Mouse (Mus musculus) limb, embryonic 10.5 days (tissue): ENCODE data around the gene Med19. TPM values are rescaled to one million over a fixed set of nuclear protein-coding genes. Genes with fewer than 3 reads are reported as not detected.

Experiments
- DNase-seq: peaks from one replicate; pipeline ENCODE4 v3.0.0-alpha.2; 2017; ENCODE audit warnings: low spot score
- H3K27ac ChIP-seq: fragments of 300-500 bp; sonication (generic); 2 replicates; pipeline ENCODE4 v1.5.1; 2016; ENCODE audit warnings: mild to moderate bottlenecking
- H3K27me3 ChIP-seq: fragments of 300-500 bp; sonication (generic); 2 replicates; pipeline ENCODE4 v1.6.1; 2016; ENCODE audit warnings: low read depth, mild to moderate bottlenecking; ENCODE audit not compliant: poor library complexity, severe bottlenecking
- H3K36me3 ChIP-seq: fragments of 300-500 bp; sonication (generic); 2 replicates; pipeline ENCODE4 v1.6.1; 2016; ENCODE audit warnings: mild to moderate bottlenecking, moderate library complexity
- H3K4me1 ChIP-seq: fragments of 300-500 bp; sonication (generic); 2 replicates; pipeline ENCODE4 v1.6.1; 2016
- H3K4me3 ChIP-seq: fragments of 300-500 bp; sonication (generic); 2 replicates; pipeline ENCODE4 v1.5.1; 2016; ENCODE audit warnings: mild to moderate bottlenecking, moderate library complexity
- H3K9me3 ChIP-seq: fragments of 300-500 bp; sonication (generic); replicated peaks from 2 replicates; pipeline ENCODE4 v1.6.1; 2016; ENCODE audit warnings: mild to moderate bottlenecking
- WGBS: fragments of 180-500 bp; shearing (Covaris S2); methylation state at CpG from one replicate; pipeline ENCODE4 v1.1.7; 2016; 5-methylcytosine and 5-hydroxymethylcytosine counted together
- polyA plus RNA-seq: library from polyadenylated mRNA; unstranded; fragments of >200 nt; fragmentation: Nextera tagmentation; extraction: Ambion mirVana; gene quantifications from 2 replicates; pipeline ENCODE4 v1.2.1, GENCODE M21; 2016

The Med19 gene
- polyA plus RNA-seq, 1 experiment from 2014 or later, result 41.1 TPM

DNA sequence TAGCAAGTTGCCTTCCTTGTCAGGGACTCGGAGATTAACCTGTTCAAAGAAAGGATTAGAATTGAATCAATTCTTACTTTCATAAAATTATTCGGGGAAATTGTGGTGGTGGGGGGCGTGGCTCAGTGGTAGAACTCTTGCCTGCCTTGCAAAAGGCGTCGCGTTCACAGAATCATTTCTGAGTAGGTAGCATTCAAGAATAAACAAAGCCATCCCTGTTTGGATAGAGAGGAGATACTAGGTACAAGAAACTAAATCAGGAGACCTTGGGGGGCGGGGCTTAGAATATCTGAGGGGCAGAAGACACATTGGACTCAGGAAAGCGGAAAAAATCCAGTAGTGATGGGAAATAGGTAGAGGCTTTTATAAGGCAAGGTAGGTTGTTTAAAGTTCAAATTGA, 814 bp downstream of the Med19 start, which contains the start of gene Tmx2:
TSS of gene Tmx2 (minus strand) at position 125 of the 400 bp plus-strand sequence.
- no peaks in the 10 kb centered on the region for H3K27me3 ChIP-seq
- peaks cover 50% of the 10 kb centered on the region for H3K36me3 ChIP-seq
- 21% methylated on average over 8 of the region's 8 CpGs for WGBS

GRCm38 (mm10) chr2:84682605-84683183, 4.5 kb downstream of the Med19 start:
- 83% methylated on average over 6 of the region's 6 CpGs for WGBS
- H3K4me3 ChIP-seq, result no peak overlapping the region
- H3K4me1 ChIP-seq, result peaks cover 9% of the 10 kb centered on the region
- DNase-seq, result no peak
- H3K27me3 ChIP-seq, result no peaks in the 10 kb centered on the region
- H3K36me3 ChIP-seq, result peaks cover 62% of the 10 kb centered on the region
- H3K27ac ChIP-seq, result no peak overlapping the region
- H3K9me3 ChIP-seq, result no peaks in the 10 kb centered on the region

More for the DNA sequence above, 814 bp downstream of the Med19 start, which contains the start of gene Tmx2:
- Histone ChIP-seq H3K4me3 (peak within 1 kb of the TSS; percentile 89), H3K4me1 (peaks cover 16% of the 10 kb centered on the region), H3K27ac (peak within 1 kb of the TSS; percentile 85), H3K9me3 (no peaks in the 10 kb centered on the region)
- DNase-seq, result no peak

GRCm38 (mm10) chr2:84688080-84688844, 10.1 kb downstream of the Med19 start:
- Histone ChIP-seq H3K4me3 (no peak overlapping the region), H3K4me1 (no peaks in the 10 kb centered on the region), H3K9me3 (no peaks in the 10 kb centered on the region), H3K27me3 (no peaks in the 10 kb centered on the region), H3K36me3 (peaks cover 90% of the 10 kb centered on the region), H3K27ac (no peak overlapping the region)
- 76% methylated on average over 2 of the region's 2 CpGs for WGBS
- DNase-seq, result no peak

- no peaks in the 10 kb centered on the region for H3K4me1 ChIP-seq
- H3K27ac ChIP-seq, result no peak overlapping the region
- H3K4me3 ChIP-seq, result no peak overlapping the region
- no peak for DNase-seq
- H3K9me3 ChIP-seq, result no peaks in the 10 kb centered on the region
- H3K36me3 ChIP-seq, result peaks cover 98% of the 10 kb centered on the region
- H3K27me3 ChIP-seq, result no peaks in the 10 kb centered on the region
- 93% methylated on average over 12 of the region's 12 CpGs for WGBS
These were observed 11.8 kb downstream of the Med19 start for GRCm38 (mm10) chr2:84690050-84690449.

DNA sequence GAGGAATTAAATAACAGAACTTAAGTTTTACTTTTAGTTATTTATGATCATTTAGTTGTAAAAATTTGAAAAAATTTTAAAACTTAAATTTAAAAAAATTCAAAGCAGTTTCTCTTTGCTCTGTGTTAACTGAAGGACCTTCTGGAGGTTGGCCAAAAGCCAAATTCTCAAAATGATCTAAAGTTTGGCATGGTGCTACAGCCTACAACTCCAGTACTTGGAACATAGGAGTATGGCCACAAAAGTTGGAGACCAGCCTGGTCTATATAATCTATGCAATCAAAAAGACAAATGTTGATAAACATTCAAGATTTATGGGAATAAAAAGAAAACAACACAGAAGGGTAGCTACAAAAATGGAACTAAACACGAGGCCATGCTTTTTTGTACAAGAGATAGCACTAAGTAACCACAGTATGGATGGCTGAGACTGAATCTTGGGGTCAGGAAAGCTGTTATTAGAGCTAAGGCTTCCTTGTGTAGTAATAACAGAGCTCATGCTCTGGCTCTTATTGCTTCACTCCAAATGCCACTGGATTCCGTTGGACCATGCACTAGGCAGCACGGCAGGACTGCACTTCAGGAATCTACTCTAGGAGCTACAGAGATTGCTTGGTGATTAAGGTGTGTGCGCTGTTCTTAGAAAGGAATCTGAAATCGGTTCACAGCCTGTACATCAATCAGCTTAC, 16.9 kb downstream of the Med19 start:
- Histone ChIP-seq H3K4me1 (no peaks in the 10 kb centered on the region), H3K9me3 (no peaks in the 10 kb centered on the region), H3K27ac (no peak overlapping the region), H3K27me3 (no peaks in the 10 kb centered on the region), H3K36me3 (peaks cover 96% of the 10 kb centered on the region), H3K4me3 (no peak overlapping the region)
- 92% methylated on average over 5 of the region's 5 CpGs for WGBS
- DNase-seq, result no peak

- 94% methylated on average over 1 of the region's 1 CpGs for WGBS
- Histone ChIP-seq H3K4me1 (peaks cover 6% of the 10 kb centered on the region), H3K36me3 (peaks cover 97% of the 10 kb centered on the region), H3K4me3 (no peak overlapping the region), H3K9me3 (no peaks in the 10 kb centered on the region), H3K27ac (no peak overlapping the region), H3K27me3 (no peaks in the 10 kb centered on the region)
- no peak for DNase-seq
These were observed 25.3 kb downstream of the Med19 start for GRCm38 (mm10) chr2:84703497-84703896.

DNA sequence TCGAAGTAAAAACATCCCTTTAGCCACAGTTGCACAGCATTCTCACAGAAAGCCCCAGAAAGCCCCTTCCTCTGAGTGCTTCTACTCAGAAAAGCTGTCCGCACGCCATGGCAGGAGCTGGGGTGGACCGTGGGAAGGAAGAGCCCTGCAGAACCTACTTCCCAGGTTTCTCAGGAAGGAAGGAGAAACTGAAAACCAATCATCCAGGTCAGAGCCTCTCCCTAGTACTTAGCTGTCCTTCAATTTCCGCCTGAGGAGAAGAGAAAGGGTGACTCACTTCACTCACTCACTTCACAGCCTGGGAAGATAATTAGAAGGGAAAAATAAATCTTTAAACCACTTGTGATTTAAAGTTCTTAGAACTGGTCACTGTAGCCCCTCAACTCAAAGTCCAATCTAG, 26.1 kb downstream of the Med19 start:
- WGBS, result 92% methylated on average over 5 of the region's 5 CpGs
- H3K9me3 ChIP-seq, result no peaks in the 10 kb centered on the region
- no peaks in the 10 kb centered on the region for H3K27me3 ChIP-seq
- H3K36me3 ChIP-seq, result peaks cover 97% of the 10 kb centered on the region
- peaks cover 6% of the 10 kb centered on the region for H3K4me1 ChIP-seq
- H3K4me3 ChIP-seq, result no peak overlapping the region
- no peak overlapping the region for H3K27ac ChIP-seq
- no peak for DNase-seq

DNA sequence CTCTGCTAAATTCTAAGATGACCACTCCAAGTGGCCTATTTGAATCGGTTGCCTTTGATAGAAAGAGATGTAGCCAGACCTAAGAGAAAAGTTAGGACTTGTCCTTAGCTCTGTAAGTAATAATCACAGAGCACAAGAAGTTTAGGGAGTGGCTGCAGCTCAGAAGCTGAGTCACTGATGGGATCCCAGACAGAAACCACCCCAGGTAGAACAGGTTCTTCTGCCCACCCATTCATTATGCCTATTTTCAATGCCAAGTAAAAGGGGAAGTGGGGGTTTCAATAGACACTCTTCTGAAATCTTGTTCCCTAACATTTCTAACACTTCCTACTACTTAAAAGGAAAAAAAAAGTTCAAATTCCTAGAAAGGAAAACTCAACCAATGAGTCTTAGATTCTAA, 27.1 kb downstream of the Med19 start:
- Histone ChIP-seq H3K27me3 (no peaks in the 10 kb centered on the region), H3K4me3 (no peak overlapping the region), H3K27ac (no peak overlapping the region), H3K36me3 (peaks cover 97% of the 10 kb centered on the region), H3K4me1 (peaks cover 6% of the 10 kb centered on the region), H3K9me3 (no peaks in the 10 kb centered on the region)
- no peak for DNase-seq
- WGBS, result 83% methylated on average over 1 of the region's 1 CpGs

DNA sequence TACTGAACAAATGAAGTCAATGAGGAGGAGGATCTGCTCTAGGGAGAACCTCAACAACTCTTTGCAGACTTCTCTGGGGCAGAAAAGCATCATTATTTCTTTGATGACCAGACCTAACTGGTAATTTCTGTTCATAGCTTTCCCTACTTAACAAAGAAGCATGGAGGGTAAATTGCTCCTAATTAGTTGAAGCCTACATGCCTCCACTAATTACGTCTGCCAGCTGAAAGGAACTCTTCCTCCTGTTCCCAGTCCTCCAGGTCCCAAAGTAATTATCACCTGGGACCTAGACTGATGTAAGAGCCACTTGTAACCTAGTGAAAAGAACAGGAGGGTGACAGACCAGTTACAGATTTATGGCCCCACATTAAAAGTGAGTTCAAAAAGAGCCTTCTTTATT, 29.3 kb downstream of the Med19 start:
- DNase-seq, result no peak
- whole genome bisulfite sequencing, result 56% methylated on average over 1 of the region's 1 CpGs
- Histone ChIP-seq H3K27ac (no peak overlapping the region), H3K36me3 (peaks cover 90% of the 10 kb centered on the region), H3K4me1 (peaks cover 6% of the 10 kb centered on the region), H3K4me3 (no peak overlapping the region), H3K9me3 (no peaks in the 10 kb centered on the region), H3K27me3 (no peaks in the 10 kb centered on the region)

- DNase-seq, result no peak
- H3K4me3 ChIP-seq, result no peak overlapping the region
- no peaks in the 10 kb centered on the region for H3K9me3 ChIP-seq
- H3K4me1 ChIP-seq, result peaks cover 23% of the 10 kb centered on the region
- WGBS, result 90% methylated on average over 2 of the region's 2 CpGs
- no peak overlapping the region for H3K27ac ChIP-seq
- peaks cover 47% of the 10 kb centered on the region for H3K36me3 ChIP-seq
- no peaks in the 10 kb centered on the region for H3K27me3 ChIP-seq
These were observed 33.7 kb downstream of the Med19 start for GRCm38 (mm10) chr2:84711898-84712297.

- H3K4me3 ChIP-seq, result peak overlapping the region; percentile 83
- H3K4me1 ChIP-seq, result peaks cover 19% of the 10 kb centered on the region
- H3K36me3 ChIP-seq, result peaks cover 22% of the 10 kb centered on the region
- WGBS, result under 1% methylated on average over 26 of the region's 26 CpGs
- DNase-seq, result no peak
- no peaks in the 10 kb centered on the region for H3K9me3 ChIP-seq
- H3K27me3 ChIP-seq, result no peaks in the 10 kb centered on the region
- peak overlapping the region; percentile 96 for H3K27ac ChIP-seq
These were observed 36.2 kb downstream of the Med19 start for GRCm38 (mm10) chr2:84714422-84714810.

DNA sequence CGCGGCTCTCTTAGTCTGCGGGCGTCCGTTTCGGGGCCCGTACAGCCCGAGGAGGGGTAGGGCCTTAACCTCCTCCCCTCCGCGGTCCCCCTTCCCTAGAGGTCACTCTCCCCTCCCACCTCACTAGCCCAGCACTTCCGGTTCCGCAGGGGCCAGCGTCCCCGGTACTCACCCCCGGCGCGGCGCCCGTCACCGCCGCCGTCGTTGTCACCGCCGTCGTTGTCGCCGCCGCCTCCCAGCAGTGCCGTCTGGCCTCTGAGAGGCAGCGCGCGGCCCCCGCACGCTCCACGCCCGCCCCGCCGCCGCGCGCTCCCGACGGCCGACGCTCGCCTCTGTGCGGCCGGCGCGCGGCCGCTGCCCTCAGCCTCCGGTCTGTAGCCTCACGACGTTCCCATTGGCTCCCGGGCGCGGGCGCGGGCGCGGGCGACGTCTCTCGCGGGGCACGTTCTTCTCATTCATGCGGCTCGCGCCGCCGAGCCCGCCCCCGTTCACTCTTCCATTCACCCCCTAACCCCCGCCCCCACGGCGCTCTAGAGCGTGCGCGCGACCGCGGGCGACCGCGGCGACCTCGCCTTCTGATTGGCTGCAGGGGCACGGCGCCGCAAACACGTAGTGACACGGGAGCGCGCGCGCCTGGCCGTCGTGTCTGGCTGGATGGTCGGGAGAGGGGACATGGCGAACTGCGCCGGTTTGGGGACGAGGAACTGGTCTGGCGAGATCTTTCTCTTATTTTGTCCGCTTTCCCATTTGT, 36.8 kb downstream of the Med19 start, which contains the start of gene Zdhhc5:
TSS of gene Zdhhc5 (minus strand) at position 370 of the 751 bp plus-strand sequence.
- Histone ChIP-seq H3K4me3 (peak within 1 kb of the TSS; percentile 83), H3K27ac (peak within 1 kb of the TSS; percentile 96), H3K27me3 (no peaks in the 10 kb centered on the region), H3K9me3 (no peaks in the 10 kb centered on the region), H3K4me1 (peaks cover 19% of the 10 kb centered on the region), H3K36me3 (peaks cover 16% of the 10 kb centered on the region)
- under 1% methylated on average over 107 of the region's 107 CpGs for WGBS
- peak; percentile 100 for DNase-seq
